Mouse (Mus musculus) liver, postnatal 0 days (tissue): Measurements from ENCODE around the gene Rplp2.

ENCODE experiments used
- CTCF ChIP-seq: sonication (generic); IDR thresholded peaks from 2 replicates; pipeline ENCODE4 v1.5.1; 2016; ENCODE audit warnings: antibody characterized with exemption, low read depth
- EP300 ChIP-seq: IDR thresholded peaks from 2 replicates; pipeline ENCODE4 v1.6.1; 2016; ENCODE audit warnings: antibody characterized with exemption, low read depth, mild to moderate bottlenecking

GRCm38 (mm10) chr7:141482531-141483024, 35.4 kb downstream of the Rplp2 start:
- TF ChIP-seq CTCF (no peak), EP300 (no peak)
